Mouse (Mus musculus): ENCODE results near the gene Cd79a. TPM values are rescaled to one million over a fixed set of nuclear protein-coding genes. Genes with fewer than 3 reads are reported as not detected.

Gene Cd79a
- polyA plus RNA-seq, 1 experiment: 0.50 TPM

DNA sequence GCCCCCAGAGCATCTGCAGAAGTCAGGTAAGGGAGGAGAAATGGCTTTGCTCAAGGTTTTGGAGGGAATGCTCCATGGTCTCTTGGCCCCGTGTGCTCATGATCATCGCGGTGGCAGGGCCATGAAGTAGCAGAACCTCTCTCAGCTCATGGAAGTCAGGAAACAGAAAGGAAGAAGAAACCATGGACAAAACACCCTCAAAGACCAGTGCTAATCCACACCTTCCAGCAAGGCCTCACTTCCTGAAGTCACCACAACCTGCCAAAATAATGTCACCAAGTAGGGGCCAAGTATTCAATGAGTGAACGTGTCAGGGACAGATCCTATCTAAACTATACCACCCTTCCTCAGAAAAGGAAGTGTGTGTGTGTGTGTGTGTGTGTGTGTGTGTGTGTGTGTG lies 34.3 kb upstream of the Cd79a start:
- TF ChIP-seq FLI1 (IDR thresholded peaks at IDR 0.05; ENCODE audit: low read length): no peak
- no peak; the same call in 2 of the 3 replicates for TF ChIP-seq GATA1 (IDR thresholded peaks at IDR 0.05; ENCODE audit: borderline replicate concordance, low read length)
- H3K36me3 ChIP-seq (replicated peaks; ENCODE audit: low read length): no peaks in the 10 kb centered on the region
- H3K9me3 ChIP-seq: no peaks in the 10 kb centered on the region
- H3K4me1 ChIP-seq: peaks cover 40% of the 10 kb centered on the region
- peaks cover 19% of the 10 kb centered on the region for H3K27me3 ChIP-seq (replicated peaks)
- H3K4me3 ChIP-seq (replicated peaks): no peak overlapping the region

DNA sequence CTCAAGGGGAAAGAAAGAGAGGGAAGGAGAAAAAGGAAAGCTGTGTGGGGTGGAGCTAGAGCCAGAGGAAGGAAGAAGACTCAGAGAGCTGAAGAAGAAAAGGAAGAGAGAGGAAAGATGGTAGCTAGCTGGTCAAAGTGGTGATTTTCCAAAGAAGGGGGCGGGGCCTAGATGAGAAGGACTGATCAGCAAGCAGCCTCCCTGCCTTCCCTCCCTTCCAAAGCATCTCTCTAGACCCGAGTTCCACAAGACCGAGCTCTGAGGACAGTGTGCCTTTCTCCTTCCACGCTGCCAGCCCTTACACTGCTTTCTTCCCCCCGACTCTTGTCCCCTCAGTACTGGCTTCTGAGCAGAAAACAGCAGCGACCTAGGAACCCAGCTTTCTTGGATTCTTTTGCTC lies 33.0 kb upstream of the Cd79a start:
- no peak for TF ChIP-seq GATA1 (IDR thresholded peaks at IDR 0.05; ENCODE audit: borderline replicate concordance, low read length)
- TF ChIP-seq FLI1 (IDR thresholded peaks at IDR 0.05; ENCODE audit: low read length): no peak
- Histone ChIP-seq H3K9me3 (no peaks in the 10 kb centered on the region), H3K4me3 (replicated peaks) (no peak overlapping the region), H3K4me1 (peaks cover 29% of the 10 kb centered on the region), H3K36me3 (replicated peaks; ENCODE audit: low read length) (no peaks in the 10 kb centered on the region), H3K27me3 (replicated peaks) (peaks cover 26% of the 10 kb centered on the region)

DNA sequence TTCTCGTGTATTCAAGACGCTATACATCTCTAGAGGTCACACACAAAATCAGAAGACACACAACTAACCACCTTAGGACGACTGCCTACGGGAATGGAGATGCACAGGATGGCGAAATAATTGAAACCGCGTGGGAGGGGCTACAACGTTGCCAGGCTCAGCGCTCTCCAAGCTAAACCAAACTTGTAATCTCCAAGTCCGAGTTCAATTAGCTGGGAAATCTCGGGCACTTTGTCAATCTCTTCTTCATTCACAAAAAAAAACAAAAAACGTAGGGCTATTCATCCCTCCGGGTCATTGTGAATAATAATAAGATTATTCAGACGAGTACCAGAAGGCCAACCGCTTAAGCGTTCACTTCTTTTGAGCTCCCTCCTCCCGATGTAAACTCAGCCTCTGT lies 28.1 kb upstream of the Cd79a start:
- peaks cover 25% of the 10 kb centered on the region for H3K4me1 ChIP-seq
- no peaks in the 10 kb centered on the region for H3K36me3 ChIP-seq (replicated peaks; ENCODE audit: low read length)
- peaks cover 6% of the 10 kb centered on the region for H3K9me3 ChIP-seq
- TF ChIP-seq FLI1 (IDR thresholded peaks at IDR 0.05; ENCODE audit: low read length) (no peak), GATA1 (IDR thresholded peaks at IDR 0.05; ENCODE audit: borderline replicate concordance, low read length) (no peak)
- H3K4me3 ChIP-seq (replicated peaks): no peak overlapping the region
- H3K27me3 ChIP-seq (replicated peaks): peaks cover 58% of the 10 kb centered on the region

DNA sequence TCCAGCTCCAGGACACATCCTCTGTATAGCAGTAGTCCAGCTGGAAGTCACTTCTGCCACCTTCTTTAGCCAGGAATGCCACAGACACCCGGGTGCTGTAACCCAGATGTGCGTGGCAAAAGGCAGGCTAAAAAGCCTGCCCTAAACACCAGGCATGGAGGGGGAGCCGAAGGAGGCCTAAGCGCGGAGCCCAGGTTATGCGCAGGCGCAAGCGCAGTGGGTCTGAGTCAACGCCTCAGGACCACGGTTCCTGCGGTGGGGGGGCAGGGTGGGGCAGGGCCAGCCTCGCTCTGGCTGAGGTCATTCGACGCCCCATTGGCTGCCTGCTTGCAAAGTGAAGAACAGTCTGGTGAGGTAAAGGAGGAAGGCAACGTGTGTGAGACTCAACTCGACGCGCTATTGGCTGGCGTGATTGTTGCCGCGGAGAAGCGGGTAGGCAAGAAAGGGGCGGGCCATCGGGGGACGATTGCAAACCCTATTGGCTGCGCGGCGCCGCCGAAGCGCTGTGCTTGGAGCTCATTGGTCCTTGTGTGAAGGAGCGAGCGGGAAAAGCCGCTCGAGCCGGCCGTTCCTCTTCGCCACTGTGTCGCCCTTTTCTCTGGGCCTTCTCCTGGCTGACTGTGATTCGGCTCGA lies 27.5 kb upstream of the Cd79a start, which contains the start of the genes Lypd4 and Dmrtc2:
Lypd4 (minus strand) TSS at position 410 of the 634 bp plus-strand sequence.
Dmrtc2 (plus strand) TSS at position 526 of the 634 bp plus-strand sequence.
- no peaks in the 10 kb centered on the region for H3K36me3 ChIP-seq (replicated peaks; ENCODE audit: low read length)
- H3K9me3 ChIP-seq: peaks cover 6% of the 10 kb centered on the region
- no peak within 1 kb of the TSS for H3K4me3 ChIP-seq (replicated peaks)
- H3K27me3 ChIP-seq (replicated peaks): peaks cover 61% of the 10 kb centered on the region
- peaks cover 24% of the 10 kb centered on the region for H3K4me1 ChIP-seq
- TF ChIP-seq GATA1 (IDR thresholded peaks at IDR 0.05; ENCODE audit: borderline replicate concordance, low read length): no peak
- no peak for TF ChIP-seq FLI1 (IDR thresholded peaks at IDR 0.05; ENCODE audit: low read length)

DNA sequence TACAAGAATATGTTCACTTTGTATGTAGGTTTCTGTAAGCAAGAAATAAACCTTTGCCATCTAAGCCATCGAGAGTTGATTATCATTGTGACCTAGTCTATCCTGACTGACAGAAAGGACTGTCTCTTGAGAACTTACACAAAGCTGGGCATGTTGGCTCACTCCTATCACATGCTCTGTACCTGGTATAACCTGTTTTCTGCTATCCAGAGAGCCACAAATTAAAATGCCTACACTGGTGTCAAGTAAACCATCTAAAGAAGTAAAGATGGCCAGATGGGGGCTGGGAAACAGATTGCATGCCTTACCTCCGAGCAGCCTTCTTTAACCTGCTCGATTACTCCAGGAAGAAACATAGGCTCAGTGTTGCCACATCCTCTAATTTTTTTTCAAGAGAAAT lies 19.6 kb upstream of the Cd79a start:
- Histone ChIP-seq H3K4me1 (peaks cover 26% of the 10 kb centered on the region), H3K27me3 (replicated peaks) (peaks cover 41% of the 10 kb centered on the region), H3K36me3 (replicated peaks; ENCODE audit: low read length) (no peaks in the 10 kb centered on the region), H3K4me3 (replicated peaks) (no peak overlapping the region), H3K9me3 (no peaks in the 10 kb centered on the region)
- TF ChIP-seq FLI1 (IDR thresholded peaks at IDR 0.05; ENCODE audit: low read length) (no peak), GATA1 (IDR thresholded peaks at IDR 0.05; ENCODE audit: borderline replicate concordance, low read length) (no peak)

DNA sequence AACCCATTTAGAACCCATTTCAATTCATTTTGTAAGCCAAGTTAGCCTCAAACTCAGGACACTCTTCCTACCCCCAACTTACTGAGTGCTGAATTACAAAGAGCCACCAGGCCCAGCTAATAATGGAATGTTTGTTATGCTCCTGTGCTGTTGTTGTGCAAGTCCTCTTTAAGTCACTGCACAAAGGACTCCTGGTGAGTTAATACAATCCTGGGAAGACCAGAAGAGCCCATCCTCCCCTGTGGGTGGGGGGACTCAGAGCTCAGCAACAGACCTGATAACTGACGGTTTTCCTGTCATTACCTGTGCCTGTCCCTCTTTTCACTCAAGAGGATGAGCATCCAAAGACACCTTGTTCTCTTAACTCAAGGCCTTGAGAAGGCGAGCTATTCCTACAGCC lies 17.6 kb upstream of the Cd79a start:
- peaks cover 21% of the 10 kb centered on the region for H3K4me1 ChIP-seq
- no peak overlapping the region for H3K4me3 ChIP-seq (replicated peaks)
- peaks cover 23% of the 10 kb centered on the region for H3K27me3 ChIP-seq (replicated peaks)
- TF ChIP-seq GATA1 (IDR thresholded peaks at IDR 0.05; ENCODE audit: borderline replicate concordance, low read length) (no peak), FLI1 (IDR thresholded peaks at IDR 0.05; ENCODE audit: low read length) (no peak)
- H3K36me3 ChIP-seq (replicated peaks; ENCODE audit: low read length): no peaks in the 10 kb centered on the region
- no peaks in the 10 kb centered on the region for H3K9me3 ChIP-seq

DNA sequence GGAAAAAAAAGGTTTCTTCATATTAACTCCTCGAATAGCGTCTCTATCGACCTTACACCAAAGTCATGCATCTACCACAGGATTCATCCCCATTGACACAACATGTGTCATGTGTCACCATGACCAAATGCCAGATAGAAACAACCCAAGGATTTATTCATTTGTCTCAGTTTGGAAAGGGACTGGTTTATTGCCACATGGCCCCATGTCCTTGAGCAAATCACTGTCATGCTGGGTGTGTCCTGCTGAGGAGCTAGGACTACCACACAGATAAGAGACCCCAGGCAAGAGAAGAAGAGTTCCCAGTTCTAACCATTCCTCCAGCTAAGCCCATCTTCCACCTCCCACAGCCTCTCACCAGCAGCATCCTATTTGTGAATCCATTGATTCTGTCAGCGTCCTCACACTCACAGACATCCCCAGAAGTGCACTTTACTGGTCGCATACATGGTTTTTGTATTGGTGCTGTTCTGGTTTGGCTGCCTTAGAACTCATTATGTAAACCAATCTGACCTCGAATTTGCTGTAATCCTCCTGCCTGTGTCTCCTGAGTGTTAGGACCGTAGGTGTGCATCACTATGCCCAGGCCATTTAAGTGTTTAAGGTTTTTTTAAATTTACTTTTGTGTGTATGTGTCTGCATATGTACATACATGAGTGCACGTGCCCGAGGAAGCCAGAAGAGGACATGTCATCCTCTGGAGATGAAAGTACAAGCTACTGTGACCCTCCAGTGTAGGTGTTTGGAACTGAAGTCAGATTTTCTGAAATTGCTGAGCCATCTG lies 14.6 kb upstream of the Cd79a start:
- peaks cover 30% of the 10 kb centered on the region for H3K4me1 ChIP-seq
- peaks cover 6% of the 10 kb centered on the region for H3K27me3 ChIP-seq (replicated peaks)
- no peak overlapping the region for H3K4me3 ChIP-seq (replicated peaks)
- peaks cover 22% of the 10 kb centered on the region for H3K36me3 ChIP-seq (replicated peaks; ENCODE audit: low read length)
- TF ChIP-seq GATA1 (IDR thresholded peaks at IDR 0.05; ENCODE audit: borderline replicate concordance, low read length) (no peak), FLI1 (IDR thresholded peaks at IDR 0.05; ENCODE audit: low read length) (no peak)
- H3K9me3 ChIP-seq: no peaks in the 10 kb centered on the region

DNA sequence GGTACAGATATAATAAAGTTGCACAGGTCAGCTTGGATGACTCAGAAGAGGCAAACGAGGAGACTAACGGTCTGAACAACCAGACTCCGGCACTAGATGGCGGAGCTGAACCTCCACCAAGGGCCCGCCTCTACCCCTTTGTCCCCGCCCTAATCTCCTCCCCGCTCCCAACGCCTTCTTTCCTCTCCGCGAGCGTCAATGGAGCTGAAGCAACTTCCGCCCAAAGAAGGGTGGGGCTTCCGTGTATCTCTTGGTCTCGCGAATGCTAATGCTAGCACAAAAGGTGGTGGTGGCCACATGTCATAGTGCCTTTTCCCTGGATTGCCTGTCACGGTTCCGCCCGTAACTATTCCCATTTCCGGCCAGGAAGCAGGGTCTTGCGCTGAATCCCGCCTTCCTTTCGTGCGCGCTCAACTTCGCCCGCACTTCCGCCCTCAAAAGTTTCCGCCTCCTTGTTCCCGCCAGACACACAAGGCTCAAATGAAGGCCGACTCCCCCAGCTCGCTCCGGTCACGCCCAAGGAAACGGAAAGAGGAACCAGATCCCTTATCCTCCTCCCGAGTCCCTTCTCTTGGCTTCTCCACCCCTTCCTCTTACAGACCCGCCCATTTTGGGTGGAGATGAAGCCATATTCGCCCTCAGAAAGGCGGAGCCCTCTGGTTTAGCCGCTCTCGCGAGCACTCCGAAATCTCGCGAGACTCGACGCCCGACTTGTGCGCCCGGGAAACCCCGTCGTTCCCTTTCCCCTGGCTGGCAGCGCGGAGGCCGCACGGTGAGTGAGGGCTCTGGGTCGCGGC lies 13.1 kb upstream of the Cd79a start, which contains the start of gene Rps19:
Rps19 (plus strand) TSS at position 476 of the 797 bp plus-strand sequence.
- Histone ChIP-seq H3K9me3 (no peaks in the 10 kb centered on the region), H3K4me3 (replicated peaks) (peak within 1 kb of the TSS; percentile 100), H3K4me1 (peaks cover 39% of the 10 kb centered on the region), H3K36me3 (replicated peaks; ENCODE audit: low read length) (peaks cover 37% of the 10 kb centered on the region), H3K27me3 (replicated peaks) (peaks cover 5% of the 10 kb centered on the region)
- peak; percentile 88 for TF ChIP-seq FLI1 (IDR thresholded peaks at IDR 0.05; ENCODE audit: low read length)
- TF ChIP-seq GATA1 (IDR thresholded peaks at IDR 0.05; ENCODE audit: borderline replicate concordance, low read length): no peak

DNA sequence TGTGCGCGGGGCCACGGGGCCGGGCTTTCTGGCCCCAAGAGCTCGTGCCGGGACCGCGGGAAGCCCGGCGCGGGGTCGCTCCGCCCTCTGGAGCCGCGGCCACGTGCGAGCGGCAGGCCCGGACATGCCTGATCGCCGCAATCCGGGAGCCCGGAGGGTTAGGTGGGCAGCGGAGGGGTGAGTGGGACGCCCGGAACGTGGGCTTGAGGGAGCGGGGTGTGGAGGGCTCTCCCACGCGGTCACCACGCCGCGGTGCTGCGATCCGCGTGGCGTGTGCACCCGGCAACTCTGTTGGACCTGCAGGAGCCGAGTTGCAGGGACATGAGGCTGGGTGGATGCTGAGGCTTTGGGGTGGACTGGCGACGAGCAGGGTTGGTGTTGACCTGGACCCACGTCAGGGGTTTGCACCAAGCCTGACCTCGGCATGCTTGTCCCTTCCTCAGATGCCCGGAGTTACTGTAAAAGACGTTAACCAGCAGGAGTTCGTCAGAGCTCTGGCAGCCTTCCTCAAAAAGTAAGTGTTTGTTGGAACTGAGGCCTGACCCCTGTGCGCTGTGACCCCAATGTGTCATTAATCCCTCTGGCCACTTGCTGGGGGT lies 12.4 kb upstream of the Cd79a start:
- Histone ChIP-seq H3K4me1 (peaks cover 40% of the 10 kb centered on the region), H3K27me3 (replicated peaks) (peaks cover 4% of the 10 kb centered on the region), H3K36me3 (replicated peaks; ENCODE audit: low read length) (peaks cover 44% of the 10 kb centered on the region), H3K4me3 (replicated peaks) (peak overlapping the region; percentile 100), H3K9me3 (no peaks in the 10 kb centered on the region)
- TF ChIP-seq GATA1 (IDR thresholded peaks at IDR 0.05; ENCODE audit: borderline replicate concordance, low read length) (no peak), FLI1 (IDR thresholded peaks at IDR 0.05; ENCODE audit: low read length) (no peak)

Data from megakaryocyte, embryonic 14.5 days (primary cell).